Mouse (Mus musculus): ENCODE data around the gene Spert. TPM values are rescaled to one million over a fixed set of nuclear protein-coding genes. Genes with fewer than 3 reads are reported as not detected.

Spert gene
- total RNA-seq (2022), result not detected

GRCm38 (mm10) chr14:75592978-75593377, at the start of gene Spert:
TSS of gene Spert (minus strand) at chr14:75593116.
- no peak for DNase-seq (ENCODE audit: low spot score)

GRCm38 (mm10) chr14:75642080-75642479, 49.2 kb upstream of the Spert start, which contains the start of gene Erich6b:
TSS of gene Erich6b (plus strand) at chr14:75642259.
- no peak for DNase-seq (ENCODE audit: low spot score)

GRCm38 (mm10) chr14:75641369-75641768, 48.5 kb upstream of the Spert start:
- DNase-seq (ENCODE audit: low spot score), result no peak

- DNase-seq (ENCODE audit: low spot score), result no peak
Observed at GRCm38 (mm10) chr14:75640846-75641245, 47.9 kb upstream of the Spert start.

- no peak for DNase-seq (ENCODE audit: low spot score)
Observed at GRCm38 (mm10) chr14:75637641-75638040, 44.7 kb upstream of the Spert start.

GRCm38 (mm10) chr14:75636107-75636506, 43.2 kb upstream of the Spert start:
- DNase-seq (ENCODE audit: low spot score), result no peak

GRCm38 (mm10) chr14:75635350-75635749, 42.4 kb upstream of the Spert start:
- DNase-seq (ENCODE audit: low spot score), result peak; percentile 13

- DNase-seq (ENCODE audit: low spot score), result no peak
Observed at GRCm38 (mm10) chr14:75628870-75629269, 36.0 kb upstream of the Spert start.

GRCm38 (mm10) chr14:75622984-75623383, 30.1 kb upstream of the Spert start:
- DNase-seq (ENCODE audit: low spot score), result no peak

GRCm38 (mm10) chr14:75616375-75616774, 23.5 kb upstream of the Spert start:
- DNase-seq (ENCODE audit: low spot score), result no peak

GRCm38 (mm10) chr14:75609176-75609575, 16.3 kb upstream of the Spert start:
- no peak for DNase-seq (ENCODE audit: low spot score)

- DNase-seq (ENCODE audit: low spot score), result no peak
Observed at GRCm38 (mm10) chr14:75583870-75584269, 9.0 kb downstream of the Spert start.

- no peak for DNase-seq (ENCODE audit: low spot score)
Observed at GRCm38 (mm10) chr14:75579010-75579409, 13.9 kb downstream of the Spert start.

- no peak for DNase-seq (ENCODE audit: low spot score)
Observed at GRCm38 (mm10) chr14:75566303-75566702, 26.6 kb downstream of the Spert start.

GRCm38 (mm10) chr14:75565534-75566140, 27.3 kb downstream of the Spert start:
- peak; percentile 13 for DNase-seq (ENCODE audit: low spot score)

- peak; percentile 54 for DNase-seq (ENCODE audit: low spot score)
Observed at GRCm38 (mm10) chr14:75561577-75562331, 31.2 kb downstream of the Spert start.

- DNase-seq (ENCODE audit: low spot score), result no peak
Observed at GRCm38 (mm10) chr14:75541731-75542130, 51.2 kb downstream of the Spert start.

GRCm38 (mm10) chr14:75540996-75541350, 51.9 kb downstream of the Spert start:
- no peak for DNase-seq (ENCODE audit: low spot score)

GRCm38 (mm10) chr14:75540216-75540995, 52.5 kb downstream of the Spert start:
- DNase-seq (ENCODE audit: low spot score), result no peak

GRCm38 (mm10) chr14:75539205-75539604, 53.7 kb downstream of the Spert start:
- DNase-seq (ENCODE audit: low spot score), result no peak
